In the genomic region with DNA sequence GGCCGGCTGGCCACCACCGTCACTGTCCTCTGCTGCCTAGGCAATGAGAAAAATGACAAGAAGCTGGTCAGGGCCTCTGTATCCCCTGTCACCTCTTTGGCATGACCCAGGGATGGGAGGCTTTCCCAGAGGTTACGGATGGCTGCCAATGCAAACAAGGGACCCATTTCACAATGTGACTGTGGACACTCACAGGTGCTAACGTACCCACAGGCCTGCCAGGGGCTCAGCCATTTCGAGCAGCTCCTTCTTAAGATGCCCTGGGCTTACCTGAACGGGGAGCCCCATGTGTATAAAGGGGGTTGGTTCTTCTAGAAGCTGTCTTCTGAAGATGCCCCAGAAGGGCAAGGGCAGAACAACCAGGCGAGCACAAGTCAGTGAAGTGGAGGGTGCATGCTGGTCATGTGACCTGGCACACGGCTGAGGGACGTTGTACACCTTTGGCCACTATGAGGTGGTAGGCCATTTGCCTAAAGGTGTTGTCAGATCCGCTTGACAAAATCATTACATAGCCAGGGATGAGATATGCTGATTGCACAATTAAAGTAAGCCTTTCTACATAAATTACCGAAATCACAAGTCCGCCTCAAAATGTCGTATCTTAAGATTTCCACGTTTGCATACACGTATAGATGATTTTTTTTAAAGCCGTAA, we compare ENCODE assay signal across 15 mouse cellular contexts.
"Had no signal": no experiment of that assay in that cellular context is flagged by ENCODE, and none has a peak within 500 bp of the region (broad histone marks: within the 10 kb centered on the region; RNA-seq: fewer than 3 reads in every experiment).

No protein-coding gene starts in this region.

- DNase-seq: kidney, adult 11 months; kidney, postnatal 25 days; lung, adult 18-20 months; midbrain, embryonic 14.5 days; right cerebral cortex, adult 18-20 months; thymus, postnatal 25 days had no signal

- H3K36me3 ChIP-seq: limb, embryonic 12.5 days; limb, embryonic 15.5 days; lung, embryonic 15.5 days; neural tube, embryonic 12.5 days; neural tube, embryonic 15.5 days had no signal

- H3K4me3 ChIP-seq: limb, embryonic 12.5 days; limb, embryonic 15.5 days; lung, embryonic 15.5 days; megakaryocyte, embryonic 14.5 days; midbrain, embryonic 10.5 days; neural tube, embryonic 12.5 days; neural tube, embryonic 15.5 days had no signal

- H3K4me1 ChIP-seq: limb, embryonic 12.5 days; limb, embryonic 15.5 days; lung, embryonic 15.5 days; megakaryocyte, embryonic 14.5 days; midbrain, embryonic 10.5 days; neural tube, embryonic 12.5 days; neural tube, embryonic 15.5 days had no signal

- H3K9ac ChIP-seq: limb, embryonic 12.5 days; limb, embryonic 15.5 days; liver, embryonic 14.5 days; lung, embryonic 15.5 days; neural tube, embryonic 12.5 days; neural tube, embryonic 15.5 days had no signal

- H3K27me3 ChIP-seq: limb, embryonic 12.5 days; limb, embryonic 15.5 days; lung, embryonic 15.5 days; megakaryocyte, embryonic 14.5 days; neural tube, embryonic 12.5 days; neural tube, embryonic 15.5 days had no signal

- H3K27ac ChIP-seq: kidney, postnatal 0 days; limb, embryonic 12.5 days; limb, embryonic 15.5 days; liver, embryonic 14.5 days; lung, embryonic 15.5 days; midbrain, embryonic 10.5 days; neural tube, embryonic 12.5 days; neural tube, embryonic 15.5 days had no signal
